Mouse (Mus musculus) small intestine, adult 2 months (tissue): ENCODE results near the gene Gtdc1.

Experiments
- CTCF ChIP-seq: fragments of 200-500 bp; IDR thresholded peaks from 2 replicates; pipeline ENCODE4 v1.5.1; 2012; ENCODE audit warnings: low read depth, mild to moderate bottlenecking, control low read depth, inconsistent platforms, low read length, moderate library complexity, mixed read lengths; ENCODE audit not compliant: insufficient replicate concordance, insufficient read length; ENCODE audit errors: extremely low read depth
- POLR2A ChIP-seq: fragments of 200-500 bp; IDR thresholded peaks from 2 replicates; pipeline ENCODE4 v1.6.1; 2012; ENCODE audit warnings: low read depth, mild to moderate bottlenecking, control low read depth, inconsistent platforms, low read length, moderate library complexity

DNA sequence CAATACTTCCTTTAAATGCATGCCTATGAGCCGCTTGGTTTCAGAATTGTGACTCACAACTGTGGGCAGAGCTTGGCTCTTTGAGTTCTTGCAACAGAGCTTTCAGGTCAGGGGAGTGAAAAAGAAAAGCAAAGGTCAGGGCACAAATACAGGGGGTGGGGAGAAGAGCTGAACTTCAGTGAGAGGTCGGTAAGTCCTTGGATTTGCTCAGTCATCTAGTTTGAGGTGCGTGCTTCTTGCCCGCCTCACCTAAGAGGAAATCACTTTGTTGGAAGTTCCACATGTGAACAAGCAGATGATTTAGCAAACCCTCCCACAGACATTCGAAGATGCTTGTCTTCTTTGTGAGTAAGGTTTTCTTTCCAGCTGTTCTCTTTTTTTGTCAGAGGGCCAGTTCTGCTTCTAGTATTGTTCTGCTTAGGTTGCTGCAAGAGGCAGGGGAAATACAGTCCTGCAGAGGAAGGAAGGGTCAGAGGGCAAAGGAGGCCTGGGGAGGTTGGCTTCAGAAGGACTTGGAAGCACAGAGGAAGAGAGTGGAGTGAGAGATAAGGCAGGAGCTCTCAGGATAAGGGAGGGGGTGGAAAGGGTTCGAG lies 25.5 kb upstream of the Gtdc1 start:
- TF ChIP-seq CTCF, result no peak
- TF ChIP-seq POLR2A, result no peak
